Mouse (Mus musculus): ENCODE data around the gene Cdk13.
A peak's percentile ranks its signal among the peaks of the same experiment; 100 is the strongest.

Cdk13 gene

GRCm38 (mm10) chr13:17728798-17729197 is 76.1 kb downstream of the Cdk13 start:
- DNase-seq, result no peak

- DNase-seq, result no peak
These were observed 77.0 kb downstream of the Cdk13 start for GRCm38 (mm10) chr13:17727922-17728321.

- no peak for DNase-seq
These were observed 87.5 kb downstream of the Cdk13 start for GRCm38 (mm10) chr13:17717357-17717756.

- DNase-seq, result no peak
These were observed 96.0 kb downstream of the Cdk13 start for GRCm38 (mm10) chr13:17708784-17709311.

- no peak for DNase-seq
These were observed 99.6 kb downstream of the Cdk13 start for GRCm38 (mm10) chr13:17705188-17705826.

GRCm38 (mm10) chr13:17702311-17702710 is 102.6 kb downstream of the Cdk13 start:
- no peak for DNase-seq

- no peak for DNase-seq
These were observed 103.6 kb downstream of the Cdk13 start for GRCm38 (mm10) chr13:17701322-17701721.

GRCm38 (mm10) chr13:17700090-17700715 is 104.7 kb downstream of the Cdk13 start:
- no peak for DNase-seq

- DNase-seq, result no peak
These were observed 108.9 kb downstream of the Cdk13 start for GRCm38 (mm10) chr13:17695898-17696580.

- DNase-seq, result peak; percentile 100
These were observed 109.8 kb downstream of the Cdk13 start, which contains the start of the genes Mplkip and Sugct for GRCm38 (mm10) chr13:17694911-17695699. Mplkip (plus strand) TSS chr13:17695192. Sugct (minus strand) TSS chr13:17695553.

- DNase-seq, result no peak
These were observed 110.5 kb downstream of the Cdk13 start for GRCm38 (mm10) chr13:17694414-17694813.

- DNase-seq, result peak; percentile 28
These were observed 111.1 kb downstream of the Cdk13 start for GRCm38 (mm10) chr13:17693816-17694215.

GRCm38 (mm10) chr13:17691436-17691835 is 113.5 kb downstream of the Cdk13 start:
- DNase-seq, result no peak

- DNase-seq, result no peak
These were observed 114.2 kb downstream of the Cdk13 start for GRCm38 (mm10) chr13:17690686-17691085.

GRCm38 (mm10) chr13:17689461-17689860 is 115.4 kb downstream of the Cdk13 start:
- DNase-seq, result no peak

GRCm38 (mm10) chr13:17671122-17671521 is 133.8 kb downstream of the Cdk13 start:
- no peak for DNase-seq

- DNase-seq, result no peak
These were observed 137.5 kb downstream of the Cdk13 start for GRCm38 (mm10) chr13:17667380-17667779.
